Mouse (Mus musculus) fibroblast of lung, adult 2 months (primary cell): ENCODE results near the gene Tmem51.

Experiments
- DNase-seq: peaks from one replicate; pipeline ENCODE4 v3.0.0-alpha.2; 2011; ENCODE audit warnings: low read depth

The Tmem51 gene

DNA sequence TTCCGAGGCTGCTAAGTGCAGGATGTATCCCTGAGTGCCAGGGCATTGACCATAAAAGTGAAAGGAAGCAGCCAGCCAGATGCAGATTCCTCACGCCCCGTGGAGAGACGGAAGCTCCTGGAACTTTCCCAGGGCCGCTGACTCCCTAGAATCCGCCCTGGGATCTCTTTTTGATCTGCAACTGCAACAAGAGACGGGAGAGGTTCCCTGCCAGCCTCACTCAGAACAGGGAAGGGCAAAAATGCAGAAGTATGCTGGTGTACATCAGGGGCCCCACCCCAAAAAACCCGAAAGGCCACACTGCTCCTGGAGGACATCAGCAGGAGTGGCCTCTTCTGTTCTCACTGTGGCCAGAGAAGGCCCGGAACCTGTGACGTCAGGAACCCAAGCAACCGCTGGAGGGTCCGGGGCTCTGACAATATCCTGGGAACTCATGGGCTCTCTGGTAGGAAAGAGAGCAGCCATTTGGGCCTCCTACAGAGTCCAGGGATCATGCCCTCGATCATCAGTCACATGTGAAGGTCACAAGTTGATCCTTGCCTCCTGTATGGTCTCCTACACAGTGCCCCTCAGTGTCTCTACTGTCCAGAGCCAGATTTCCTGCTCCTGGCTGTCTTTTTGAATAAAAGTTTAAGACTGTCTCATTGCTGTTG lies 2.3 kb downstream of the Tmem51 start:
- no peak for DNase-seq

DNA sequence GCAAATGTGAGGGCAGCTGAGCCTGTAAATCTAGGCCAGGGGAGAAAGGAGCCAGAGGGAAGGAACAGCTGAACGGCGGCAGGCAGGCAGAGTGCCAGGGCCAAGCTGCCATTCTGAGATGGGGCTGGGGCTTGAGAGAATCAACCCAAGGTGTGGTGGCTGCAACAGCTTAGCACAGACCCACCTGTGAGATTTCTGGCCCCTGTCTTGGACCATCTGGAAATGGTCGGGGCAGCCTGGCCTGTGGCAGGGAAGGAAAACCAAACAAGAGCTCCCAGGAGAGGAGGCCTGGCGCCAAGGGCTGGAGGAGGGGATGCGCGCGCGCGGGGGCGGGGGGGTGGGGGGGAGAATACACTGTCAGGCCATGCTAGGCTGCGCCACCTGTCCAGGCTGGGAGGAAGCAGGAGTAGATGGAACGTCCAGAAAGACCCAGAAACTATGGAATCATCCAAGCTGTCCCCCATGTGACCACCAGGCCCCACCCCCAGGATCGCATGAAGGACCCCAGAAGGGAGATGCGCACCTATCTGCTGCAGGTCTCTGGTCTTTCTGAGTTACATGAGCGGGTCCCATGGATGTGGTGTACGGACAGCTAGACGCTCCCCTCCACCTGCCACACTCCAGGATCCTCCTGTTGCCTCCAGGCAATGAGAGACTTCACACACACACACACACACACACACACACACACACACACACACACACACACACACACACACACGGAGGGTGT lies 3.0 kb downstream of the Tmem51 start:
- no peak for DNase-seq

DNA sequence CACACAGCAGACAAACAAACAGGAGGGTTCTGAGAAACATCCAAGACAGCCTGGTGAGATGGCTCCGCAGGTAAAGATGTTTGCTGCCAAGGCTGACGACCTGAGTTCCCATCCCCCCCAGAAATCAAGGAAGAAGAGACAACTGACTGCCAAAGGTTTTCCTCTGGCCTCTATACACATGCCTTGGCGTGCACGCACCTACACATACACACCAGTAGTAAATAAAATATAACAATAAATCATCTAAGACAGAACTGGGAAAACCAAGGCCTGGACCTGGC lies 3.7 kb downstream of the Tmem51 start:
- no peak for DNase-seq

DNA sequence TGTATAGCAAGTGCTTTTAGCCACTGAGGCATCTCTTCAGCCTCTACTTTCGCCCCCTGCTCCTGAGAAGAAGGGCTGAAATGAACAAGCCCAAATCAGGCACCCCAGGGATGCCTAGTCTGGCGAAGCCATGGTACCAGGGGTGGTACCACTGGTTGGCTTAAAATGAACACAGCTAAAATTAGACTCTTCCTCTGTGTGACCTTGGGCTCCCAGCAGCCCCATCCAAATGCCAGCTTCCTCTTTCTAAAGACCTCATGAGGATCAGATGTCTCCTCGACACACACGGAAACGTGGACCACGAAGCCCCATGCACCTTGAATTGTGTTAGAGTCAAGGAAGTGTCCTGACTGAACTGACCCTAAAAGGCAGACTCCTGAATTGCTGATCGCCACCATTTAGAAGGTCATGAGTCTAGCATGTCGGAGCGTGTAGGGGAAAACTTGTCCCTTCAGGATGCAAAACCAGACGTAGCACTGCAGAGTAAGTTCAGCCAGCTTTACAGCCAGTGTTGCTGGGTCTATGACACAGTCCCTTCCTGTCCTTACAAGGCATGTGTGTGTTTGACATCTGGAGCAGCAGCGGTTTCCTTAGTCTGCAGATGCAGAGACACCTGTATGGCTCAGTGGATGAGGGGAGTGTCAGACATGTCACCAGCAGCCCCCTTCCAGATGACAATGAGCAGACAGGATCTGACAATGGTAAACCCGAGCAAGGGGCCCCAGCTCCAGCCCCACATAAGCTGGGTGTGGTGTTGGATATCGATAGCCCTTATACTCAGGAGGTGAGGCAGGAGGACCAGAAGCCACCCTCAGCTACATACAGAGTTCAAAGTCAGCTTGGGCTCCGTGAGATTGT lies 4.2 kb downstream of the Tmem51 start:
- DNase-seq: no peak

DNA sequence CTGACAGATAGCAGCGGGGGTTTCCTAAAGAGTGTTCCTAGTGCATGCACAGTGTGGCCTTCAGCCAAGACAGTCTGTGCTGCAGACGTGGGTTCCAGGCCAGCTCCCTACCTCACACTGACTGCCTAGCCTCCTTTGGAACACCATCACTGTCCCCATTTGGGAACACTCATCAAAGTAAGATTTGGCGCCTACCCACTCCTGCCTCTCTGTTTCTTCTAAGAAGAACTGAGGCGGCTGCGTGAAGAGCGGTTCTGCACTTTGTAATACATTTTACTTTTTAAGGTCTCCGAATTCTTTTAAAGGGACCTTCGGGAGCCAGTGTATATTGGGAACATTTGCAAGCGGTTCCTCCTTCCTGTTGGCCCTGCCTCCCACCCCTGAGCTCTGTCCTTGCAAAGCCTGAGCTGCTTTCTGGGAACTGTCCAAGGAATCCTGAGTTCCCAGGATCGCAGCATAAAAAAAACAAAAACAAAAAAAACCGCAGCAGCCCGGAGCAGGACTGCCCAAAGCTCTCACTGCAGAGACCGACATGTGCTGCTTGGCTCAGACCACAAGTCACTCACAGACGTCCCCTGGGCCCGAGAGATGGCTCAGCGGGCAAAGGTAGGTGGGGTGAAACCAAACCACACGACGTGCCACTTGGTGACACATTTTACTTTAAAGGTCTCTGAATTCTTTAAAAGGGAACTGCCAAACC lies 6.4 kb downstream of the Tmem51 start:
- DNase-seq: peak; percentile 76

DNA sequence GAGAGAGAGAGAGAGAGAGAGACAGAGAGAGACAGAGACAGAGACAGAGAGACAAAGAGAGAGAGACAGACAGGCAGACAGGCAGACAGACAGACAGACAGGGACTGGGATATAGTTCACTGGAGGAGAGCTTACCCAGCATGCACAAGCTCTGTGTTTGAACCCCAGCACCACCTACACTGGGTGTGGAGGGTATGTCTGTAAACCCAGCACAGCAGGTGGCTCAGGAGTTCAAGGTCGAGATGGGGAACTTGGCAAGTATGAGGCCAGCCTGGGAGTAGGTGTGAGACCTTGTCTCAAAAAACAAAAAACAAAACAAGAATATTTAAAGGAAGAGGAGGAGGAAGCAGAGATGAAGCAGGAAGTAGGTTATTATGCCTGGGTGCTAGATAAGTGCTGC lies 7.2 kb downstream of the Tmem51 start:
- no peak for DNase-seq

DNA sequence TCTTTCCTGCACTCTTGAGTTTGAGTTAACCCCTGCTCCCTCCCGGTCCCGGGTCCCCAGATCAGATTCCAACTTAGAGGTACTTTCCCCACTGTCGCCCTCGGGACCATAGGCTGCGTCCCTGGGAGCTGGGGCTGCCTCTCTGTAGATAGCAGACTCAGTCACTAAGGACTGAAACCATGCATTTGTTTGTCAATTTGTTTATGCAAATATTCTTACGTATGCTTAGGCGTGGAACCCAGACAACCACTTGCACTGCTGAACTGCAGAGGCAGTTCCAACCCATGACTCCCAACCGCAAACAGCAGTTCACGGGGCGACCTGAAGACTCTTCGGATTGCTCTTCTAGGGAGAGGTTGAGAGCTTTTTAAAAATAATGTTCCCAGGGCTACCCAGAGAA lies 8.2 kb downstream of the Tmem51 start:
- no peak for DNase-seq

DNA sequence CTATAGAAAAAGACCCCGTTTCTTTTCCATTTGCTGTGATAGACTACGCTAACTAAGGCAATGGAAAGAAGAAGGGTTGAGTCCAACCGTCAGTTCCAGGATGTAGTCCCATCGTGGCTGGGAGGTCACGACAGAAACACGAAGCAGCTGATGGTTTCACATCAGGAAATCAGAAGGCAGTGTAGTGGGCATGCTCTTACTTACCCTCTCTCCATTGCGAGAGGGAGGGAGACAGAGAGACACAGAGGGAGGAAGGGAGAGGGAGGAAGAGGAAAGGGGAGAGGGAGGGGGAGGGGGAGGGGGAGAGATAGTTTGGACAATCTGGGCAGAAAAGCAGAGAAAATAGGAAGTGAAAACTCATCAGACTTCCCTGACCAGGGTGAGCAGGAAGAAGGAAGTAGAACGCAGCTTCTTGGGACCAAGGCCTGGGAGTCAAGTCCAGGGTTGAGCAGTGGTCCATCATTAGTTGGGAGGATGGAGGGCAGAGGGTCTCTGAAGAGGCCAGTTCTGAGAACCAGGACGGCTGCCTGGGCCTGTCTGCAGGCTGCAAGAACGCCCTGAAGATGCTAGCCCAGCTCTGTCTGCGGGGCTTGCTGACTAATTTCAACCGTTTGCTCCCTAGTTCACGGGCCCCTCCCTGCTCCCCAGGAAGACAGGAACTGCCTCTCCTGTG lies 9.9 kb downstream of the Tmem51 start:
- no peak for DNase-seq

DNA sequence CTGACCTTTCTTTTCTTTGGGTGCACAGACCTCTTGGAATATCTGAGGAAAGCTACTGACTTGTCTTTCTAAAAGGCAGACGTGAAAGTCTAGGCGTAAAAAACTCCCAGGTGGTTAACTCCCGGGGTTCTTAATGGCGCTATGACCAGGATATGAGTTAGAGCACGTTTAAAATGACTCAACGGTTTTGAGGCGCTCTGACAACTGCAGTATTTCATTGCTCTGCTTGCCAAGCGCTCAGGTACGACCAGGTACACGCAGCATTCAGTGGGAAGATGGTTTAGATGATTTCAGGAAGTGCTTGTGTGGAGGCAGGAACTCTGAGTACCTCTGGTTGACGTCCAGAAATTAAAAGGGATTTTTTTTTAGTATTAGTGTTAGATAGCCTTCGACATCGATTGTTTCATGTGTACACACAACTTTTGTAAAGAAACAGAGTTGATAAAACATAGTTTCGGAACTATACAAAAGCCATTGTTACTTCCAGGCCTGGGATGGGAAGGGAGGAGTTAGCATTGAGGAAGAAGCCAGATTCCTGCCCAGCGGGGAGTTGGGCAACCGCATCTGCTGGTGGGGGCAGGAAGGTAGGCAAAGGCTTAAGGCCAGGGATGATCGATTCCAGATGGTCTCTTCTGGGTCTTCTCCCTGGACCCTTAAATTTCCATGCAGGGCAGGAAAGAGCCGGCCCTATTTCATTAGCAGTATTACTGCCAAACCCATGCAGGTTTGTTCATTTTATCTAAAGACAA lies 12.7 kb downstream of the Tmem51 start:
- DNase-seq: no peak

DNA sequence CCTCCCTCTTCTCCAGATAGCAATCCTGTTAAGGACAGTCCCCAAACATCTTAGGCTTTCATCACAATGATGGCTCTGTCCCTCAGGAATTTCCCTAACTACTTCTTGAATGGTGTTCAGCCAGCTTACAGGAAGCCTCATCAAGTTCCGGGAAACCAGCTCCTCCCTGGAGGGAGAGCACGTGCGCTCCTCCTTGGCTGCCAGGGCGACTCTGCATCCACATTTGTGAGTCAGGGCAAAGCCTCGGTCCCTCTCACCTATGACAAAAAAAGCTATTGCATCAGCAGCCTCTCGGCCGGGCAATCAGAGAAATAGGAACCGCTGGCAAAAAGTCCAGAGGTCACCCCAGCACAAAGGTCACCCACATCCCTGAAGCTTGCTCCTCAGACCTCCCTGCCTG lies 13.3 kb downstream of the Tmem51 start:
- DNase-seq: no peak

DNA sequence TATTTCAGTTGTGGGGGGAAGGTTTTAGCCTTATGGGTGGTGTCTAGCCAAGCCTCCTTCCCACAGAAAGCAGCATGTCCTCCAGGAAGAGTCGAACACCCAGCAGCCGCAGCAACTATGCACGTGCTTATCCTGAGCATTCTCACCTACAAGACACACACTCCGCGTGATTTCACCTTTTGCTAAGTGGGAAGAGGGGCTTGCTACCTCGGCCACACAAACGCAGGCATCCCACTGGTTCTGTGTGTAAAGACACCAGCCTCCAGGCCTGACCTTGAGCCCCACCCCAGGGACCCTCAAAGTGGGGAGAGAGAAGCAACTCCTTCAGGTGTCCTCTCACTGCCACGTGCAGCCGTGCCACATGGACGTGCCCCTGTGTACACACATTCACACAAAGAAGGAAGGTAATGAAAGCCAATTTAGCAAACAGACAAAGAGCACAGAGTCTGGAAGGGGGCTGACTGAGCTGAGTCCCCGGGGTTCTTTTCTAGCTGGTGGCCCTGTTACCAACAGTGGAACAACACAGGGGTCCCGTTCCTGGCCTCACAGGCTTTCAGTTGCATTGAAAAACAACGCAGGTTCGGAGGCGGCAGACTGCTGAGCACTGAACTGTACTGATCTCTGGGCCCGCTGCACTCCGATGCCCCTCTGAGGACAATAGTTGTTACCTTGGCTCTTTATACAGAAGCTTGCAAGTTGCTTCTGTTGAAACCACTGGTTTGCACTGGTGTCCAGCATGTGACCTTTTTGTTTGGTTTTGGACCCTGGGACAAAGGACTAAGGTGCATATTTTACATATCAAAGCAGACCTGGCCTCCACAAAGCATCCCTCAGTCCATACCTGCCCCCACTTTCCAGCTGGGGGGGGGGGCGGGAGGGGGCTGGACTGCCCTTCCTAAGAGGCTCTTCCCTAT lies 14.9 kb downstream of the Tmem51 start:
- DNase-seq: no peak

DNA sequence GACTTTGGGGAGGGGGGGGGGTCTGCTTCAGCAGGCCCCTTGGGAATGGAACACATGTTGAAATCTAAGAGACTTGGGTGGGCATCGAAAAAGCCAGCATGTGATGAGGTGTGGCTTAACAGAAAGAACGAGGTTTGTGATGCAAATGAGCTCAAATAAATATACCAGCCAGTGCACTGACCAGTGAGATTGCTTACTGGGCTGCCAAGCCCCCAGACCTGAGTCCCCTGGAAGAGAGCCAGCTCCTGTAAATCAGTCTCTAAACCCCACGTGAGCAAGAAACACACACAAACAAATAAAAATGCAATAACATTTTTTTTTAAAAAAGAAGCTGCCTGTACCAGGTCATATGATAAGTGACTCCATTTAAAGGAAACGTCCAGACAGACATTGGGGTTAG lies 17.5 kb downstream of the Tmem51 start:
- no peak for DNase-seq

DNA sequence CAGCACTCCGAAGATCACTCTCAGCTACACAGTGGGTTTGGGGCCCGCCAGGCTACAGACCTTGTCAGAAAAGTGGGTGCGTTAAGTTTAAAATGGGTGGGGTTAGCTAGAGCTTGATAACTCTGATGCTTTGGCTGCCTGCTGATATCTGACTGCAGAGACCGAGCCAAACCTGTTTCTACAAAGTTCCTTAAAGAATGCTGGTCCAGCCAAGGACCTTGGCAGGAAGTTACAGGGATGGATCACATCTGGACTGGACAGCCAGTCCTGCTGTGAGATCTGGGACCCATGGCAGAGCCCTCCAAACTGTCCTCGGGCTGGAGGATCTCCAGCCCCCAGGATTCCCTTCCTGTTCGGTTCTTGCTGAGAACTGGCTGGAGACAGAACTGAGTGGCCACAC lies 18.3 kb downstream of the Tmem51 start:
- DNase-seq: no peak

DNA sequence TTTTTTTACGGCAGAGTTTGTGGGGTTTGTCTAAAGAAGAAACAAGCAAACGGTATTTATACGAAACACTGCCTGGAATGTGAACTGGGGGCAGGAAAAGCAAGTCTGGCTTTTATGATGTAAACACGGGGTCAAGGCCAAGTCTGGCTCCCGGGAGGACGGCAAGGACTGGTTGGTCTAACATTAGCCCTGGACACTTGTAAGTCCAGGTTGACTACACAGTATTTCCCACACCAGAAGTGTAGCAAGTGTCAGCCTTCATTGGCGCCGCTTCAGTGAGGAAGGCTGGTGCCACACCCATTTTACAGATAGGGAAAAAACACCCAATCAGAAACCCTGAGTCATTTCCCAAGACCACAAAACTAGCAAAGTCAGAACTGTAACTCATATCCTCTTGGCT lies 18.8 kb downstream of the Tmem51 start:
- DNase-seq: peak; percentile 68

DNA sequence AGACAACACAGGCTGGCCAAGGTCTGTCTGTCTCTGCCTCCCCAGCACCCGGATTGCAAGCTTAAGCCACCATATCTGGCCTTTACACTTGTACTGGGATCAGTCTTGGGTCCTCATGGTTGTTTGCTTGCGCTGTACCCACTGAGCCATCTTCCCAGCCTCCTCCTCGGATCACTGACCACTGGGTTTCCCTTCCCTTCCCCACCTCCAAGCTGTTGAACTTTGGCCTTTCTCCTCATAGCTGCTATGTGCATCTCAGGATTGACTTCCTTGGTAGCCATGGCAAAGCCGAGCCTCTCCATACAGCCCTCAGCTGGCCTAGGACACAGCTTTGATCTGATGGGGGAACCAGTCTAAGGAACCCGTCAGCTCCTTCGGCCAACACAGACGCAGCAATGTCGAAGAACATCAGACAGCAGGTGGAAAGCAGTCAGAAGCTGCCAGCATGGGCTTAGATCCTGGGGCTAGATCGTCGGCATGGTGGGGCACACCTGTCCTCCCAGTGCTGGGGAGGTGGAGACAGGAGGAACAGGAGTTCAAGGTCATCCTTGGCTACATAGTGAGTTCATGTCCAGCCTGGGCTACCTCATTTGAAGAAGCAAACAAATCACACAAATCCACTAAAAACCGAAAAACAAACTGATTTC lies 19.4 kb downstream of the Tmem51 start:
- no peak for DNase-seq

DNA sequence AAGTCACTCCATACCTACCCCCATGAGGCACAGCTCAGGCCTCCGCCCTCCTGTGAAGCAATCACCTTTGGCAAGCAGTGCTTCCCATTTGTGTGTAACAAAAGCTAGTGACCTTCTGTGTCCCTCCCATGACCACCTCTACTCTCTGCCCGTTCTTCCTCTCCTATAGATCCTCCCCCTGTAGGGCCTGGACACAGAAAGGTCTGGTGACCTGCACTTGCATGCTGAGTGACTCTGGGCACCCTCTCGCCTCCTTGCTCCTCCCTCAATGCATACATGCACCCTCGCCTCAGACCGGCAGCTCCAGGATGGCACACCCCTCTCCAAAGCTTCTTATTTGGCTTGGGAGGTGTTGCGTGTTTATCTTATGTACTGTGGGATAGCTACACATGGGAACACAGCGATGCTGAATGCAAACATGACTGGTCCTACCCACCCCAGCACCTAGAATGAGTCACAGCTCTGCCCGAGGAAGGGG lies 21.0 kb downstream of the Tmem51 start:
- no peak for DNase-seq

DNA sequence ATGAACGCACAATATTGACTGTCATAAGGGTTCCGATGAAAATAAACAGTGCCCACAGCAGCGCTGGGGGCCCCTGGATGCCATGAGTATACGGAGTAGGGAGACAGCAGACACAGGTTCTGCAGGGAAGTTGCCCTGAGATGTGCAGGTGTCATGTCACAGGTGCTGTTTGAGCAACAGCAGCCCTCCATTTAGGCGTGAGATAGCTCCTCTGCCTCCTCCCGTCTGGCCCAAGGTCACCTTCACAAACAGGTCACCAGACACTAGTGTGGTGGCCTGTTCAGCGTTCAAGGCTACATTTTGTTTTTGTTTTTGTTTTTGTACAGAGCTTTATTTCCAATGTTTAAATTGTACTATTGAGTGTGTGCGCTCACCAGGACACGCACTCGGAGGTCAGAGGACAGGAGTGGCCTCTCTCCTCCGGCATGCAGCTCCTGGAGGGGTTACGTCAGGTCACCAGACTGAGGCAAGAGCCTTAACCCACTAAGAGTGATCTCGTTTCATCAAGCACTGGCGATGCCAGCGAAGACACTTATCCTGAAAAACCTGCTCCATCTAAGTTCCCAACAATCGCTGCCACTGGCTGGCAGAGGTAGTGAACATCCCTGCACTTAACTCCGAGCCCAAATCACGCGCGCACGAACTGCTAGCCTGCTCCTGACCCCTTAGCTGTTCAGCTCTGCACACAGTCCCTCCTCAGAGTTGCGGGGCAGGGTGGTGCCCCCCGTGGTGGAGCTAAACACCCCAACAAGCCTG lies 22.4 kb downstream of the Tmem51 start:
- DNase-seq: no peak

DNA sequence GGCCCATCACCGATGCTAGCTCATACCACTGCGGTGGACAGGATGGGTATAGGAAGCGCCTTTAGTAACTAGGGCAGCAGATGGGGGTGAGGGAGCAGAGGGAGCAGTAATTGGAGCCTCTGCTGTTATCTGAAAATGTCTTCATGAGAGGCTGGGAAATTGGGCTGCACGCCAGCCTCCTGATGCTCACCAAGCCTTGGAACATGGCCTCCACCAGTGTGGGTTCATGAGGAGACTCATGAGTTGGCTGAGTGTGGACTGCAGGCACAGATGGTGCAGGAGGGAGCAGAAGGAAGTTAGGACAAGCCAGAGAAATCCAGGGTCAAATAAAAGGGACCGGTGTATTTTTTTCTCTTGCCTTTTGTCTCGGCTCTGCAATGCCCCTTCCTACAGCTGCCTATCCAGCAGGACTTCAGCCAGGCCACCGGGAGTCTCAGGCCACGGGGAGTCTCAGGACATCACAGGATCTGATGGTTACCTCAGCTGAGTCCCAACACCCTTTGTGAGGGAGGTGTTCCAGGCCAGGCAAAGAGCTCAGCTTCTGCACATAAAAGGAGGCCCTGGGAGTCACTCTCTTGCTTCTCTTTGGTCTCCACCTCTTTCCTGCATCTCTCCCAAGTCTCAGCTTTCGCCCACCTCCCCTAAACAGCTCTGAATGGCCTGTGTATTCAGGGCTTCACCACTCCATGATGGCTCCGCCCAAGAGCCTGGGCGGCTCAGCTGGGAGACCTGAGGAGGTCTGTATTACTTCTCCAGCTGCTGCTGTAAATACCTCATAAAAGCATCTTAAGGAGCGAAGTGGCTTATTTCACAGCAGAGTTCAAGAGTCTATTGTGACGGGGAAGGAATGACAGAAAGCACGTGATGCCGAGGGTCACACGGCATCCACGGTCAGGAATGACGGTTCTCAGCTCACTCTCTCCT lies 23.4 kb downstream of the Tmem51 start:
- no peak for DNase-seq
